Mouse (Mus musculus): ENCODE data around the gene Gprc5a.

GRCm38 (mm10) chr6:135026232-135026631 lies 39.2 kb upstream of the Gprc5a start:
- TF ChIP-seq POLR2A (IDR thresholded peaks at IDR 0.05; ENCODE audit: borderline replicate concordance, insufficient read depth, low read length): no peak
- TF ChIP-seq CTCF (IDR thresholded peaks at IDR 0.05; ENCODE audit: borderline replicate concordance, insufficient read depth, low read depth, low read length): peak; percentile 21; the same call in 1 of the 2 replicates
